Mouse (Mus musculus): ENCODE results near the gene Arhgap4.

DNA sequence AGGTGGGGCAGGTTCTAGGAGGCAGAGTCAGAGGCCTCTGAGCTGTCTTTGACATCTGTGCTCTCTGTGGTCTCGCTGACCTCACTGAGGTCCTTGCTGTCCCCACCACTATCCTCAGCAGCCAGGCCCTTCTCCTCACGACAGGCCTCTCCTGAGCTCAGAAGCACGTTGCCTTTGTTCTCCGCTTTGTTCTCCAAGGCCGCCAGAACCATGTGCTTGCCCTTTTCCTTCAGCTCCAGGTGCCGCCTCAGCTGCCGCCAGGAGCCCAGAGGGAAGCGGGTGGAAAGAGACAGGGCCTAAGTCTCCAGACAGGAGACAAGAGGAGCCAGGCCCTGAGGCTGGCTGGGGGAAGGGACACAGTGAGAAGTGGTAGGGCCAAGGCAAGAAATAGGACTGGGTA is 4.7 kb downstream of the Arhgap4 start:
- TF ChIP-seq POLR2A (IDR thresholded peaks at IDR 0.05; ENCODE audit: control insufficient read depth, extremely low read depth, insufficient read depth, low read length, poor library complexity) (no peak), CTCF (IDR thresholded peaks at IDR 0.05; ENCODE audit: borderline replicate concordance, control insufficient read depth, extremely low read depth, insufficient read depth, low read length, poor library complexity) (no peak)

All from thymus, adult 2 months (tissue).